Mouse (Mus musculus) lung, adult 2 months (tissue): Measurements from ENCODE around the gene Prl7c1. TPM values are rescaled to one million over a fixed set of nuclear protein-coding genes. Genes with fewer than 3 reads are reported as not detected.
"Not testable (repeated sequence)": the region's sequence is repeated elsewhere in the genome, so short reads cannot be mapped to it uniquely, and the experiment has no call there.

Experiments used
- DNase-seq: peaks from one replicate; pipeline ENCODE4 v3.0.0; 2022
- H3K4me1 ChIP-seq: fragments of 200-500 bp; 2 replicates; pipeline ENCODE4 v1.6.1; 2011; ENCODE audit warnings: low read length; ENCODE audit not compliant: control insufficient read depth, insufficient read depth
- H3K4me3 ChIP-seq: fragments of 200-500 bp; replicated peaks from 2 replicates; pipeline ENCODE3; 2011; ENCODE audit warnings: low read depth, mild to moderate bottlenecking, control low read depth, low read length; ENCODE audit errors: extremely low read depth
- CTCF ChIP-seq: fragments of 200-500 bp; IDR thresholded peaks from 2 replicates; pipeline ENCODE4 v1.5.1; 2011; ENCODE audit warnings: mild to moderate bottlenecking, low read length, control low read depth; ENCODE audit not compliant: insufficient read depth
- POLR2A ChIP-seq: fragments of 200-500 bp; IDR thresholded peaks from 2 replicates; pipeline ENCODE4 v1.6.1; 2011; ENCODE audit warnings: low read depth, mild to moderate bottlenecking, control low read depth, low read length, borderline replicate concordance; ENCODE audit errors: extremely low read depth
- WGBS: fragments of 180-500 bp; shearing (Covaris S2); methylation state at CpG from one replicate; pipeline ENCODE4 v1.1.7; 2018; 5-methylcytosine and 5-hydroxymethylcytosine counted together
- polyA plus RNA-seq: library from polyadenylated mRNA; depleted of rRNA; stranded (reverse); fragments of >200 nt; gene quantifications from 2 replicates; pipeline ENCODE4 v1.2.3, GENCODE M21; 2012; rRNA removed

Gene Prl7c1
- not detected in 2 replicates for polyA plus RNA-seq

DNA sequence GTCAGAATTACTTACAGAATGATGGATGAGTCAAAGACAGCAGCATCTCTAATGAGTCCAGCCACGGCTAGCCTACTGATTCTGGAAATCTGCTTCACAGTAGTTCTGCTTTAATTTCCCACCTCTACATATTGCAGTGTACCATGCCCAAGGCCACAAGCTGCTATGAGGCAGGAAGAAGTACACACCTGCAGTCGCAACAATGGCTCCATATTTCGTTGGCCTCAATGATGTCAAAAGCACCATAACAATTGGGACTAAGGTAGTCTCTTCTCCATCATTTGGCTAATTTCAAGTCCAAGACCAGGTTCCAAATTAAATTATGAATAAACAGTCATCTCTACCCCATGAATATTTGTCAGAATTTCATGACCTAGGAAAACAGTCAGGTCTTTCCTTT is at the start of gene Prl7c1:
Gene Prl7c1 (minus strand): TSS at position 101 of the 400 bp plus-strand sequence.
- not testable (repeated sequence) for H3K4me3 ChIP-seq, DNase-seq, H3K4me1 ChIP-seq
- 84% methylated on average over 3 of the region's 3 CpGs for WGBS

DNA sequence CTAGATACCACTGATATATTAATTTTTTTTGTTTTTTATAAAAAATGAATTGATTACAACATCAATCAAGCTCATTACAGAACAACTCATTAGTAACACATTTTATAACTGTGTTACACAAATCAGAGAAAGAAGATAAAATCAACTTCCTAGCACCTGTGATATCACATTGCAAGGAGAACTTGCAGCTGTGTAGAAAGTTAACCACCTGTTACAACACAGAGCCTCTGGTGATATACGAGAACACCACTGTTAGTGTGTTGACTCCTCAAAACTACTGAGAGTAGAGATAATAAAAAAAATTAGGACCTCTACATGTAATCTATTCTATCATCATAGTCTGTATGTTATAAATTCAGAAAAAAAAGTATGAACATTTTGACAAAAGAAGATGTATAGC is 22.2 kb upstream of the Prl7c1 start:
- Histone ChIP-seq H3K4me3 (no peak overlapping the region), H3K4me1 (no peaks in the 10 kb centered on the region)
- 80% methylated on average over 1 of the region's 1 CpGs for WGBS
- DNase-seq = no peak
- TF ChIP-seq CTCF = no peak

GRCm38 (mm10) chr13:27801354-27801753 is 20.8 kb upstream of the Prl7c1 start, which contains the start of gene Prl2a1:
Prl2a1 (plus strand) TSS chr13:27801654.
- H3K4me3 ChIP-seq = no peak within 1 kb of the TSS
- DNase-seq = no peak
- TF ChIP-seq POLR2A (no peak), CTCF (no peak)
- 83% methylated on average over 1 of the region's 1 CpGs for WGBS
- no peaks in the 10 kb centered on the region for H3K4me1 ChIP-seq

DNA sequence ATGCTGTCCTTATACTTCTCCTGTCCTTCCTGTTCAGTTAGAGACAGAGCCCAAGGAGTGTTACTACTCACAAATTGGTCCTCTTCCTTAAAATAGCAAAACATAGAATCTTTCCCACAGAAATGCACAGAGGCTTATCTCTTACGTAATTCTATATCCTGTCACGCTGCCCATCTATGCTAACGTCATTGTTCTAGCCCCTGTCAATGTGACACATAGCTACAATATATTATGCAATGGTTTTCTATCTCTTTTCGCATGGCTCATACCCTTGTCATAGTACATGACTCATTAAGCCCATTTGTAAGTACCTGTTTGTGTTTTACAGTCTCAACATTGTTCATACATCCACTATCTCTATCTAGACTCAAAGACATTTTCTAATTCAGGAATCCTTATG is 18.7 kb upstream of the Prl7c1 start:
- H3K4me1 ChIP-seq = no peaks in the 10 kb centered on the region
- DNase-seq = no peak
- 64% methylated on average over 4 of the region's 4 CpGs for WGBS
- no peak for TF ChIP-seq CTCF
- no peak for TF ChIP-seq POLR2A
- H3K4me3 ChIP-seq = no peak overlapping the region

GRCm38 (mm10) chr13:27734512-27735186 is 46.0 kb downstream of the Prl7c1 start:
- WGBS = 86% methylated on average over 10 of the region's 10 CpGs
- no peak for DNase-seq
- Histone ChIP-seq H3K4me1 (no peaks in the 10 kb centered on the region), H3K4me3 (no peak overlapping the region)
- no peak for TF ChIP-seq CTCF
- no peak for TF ChIP-seq POLR2A

DNA sequence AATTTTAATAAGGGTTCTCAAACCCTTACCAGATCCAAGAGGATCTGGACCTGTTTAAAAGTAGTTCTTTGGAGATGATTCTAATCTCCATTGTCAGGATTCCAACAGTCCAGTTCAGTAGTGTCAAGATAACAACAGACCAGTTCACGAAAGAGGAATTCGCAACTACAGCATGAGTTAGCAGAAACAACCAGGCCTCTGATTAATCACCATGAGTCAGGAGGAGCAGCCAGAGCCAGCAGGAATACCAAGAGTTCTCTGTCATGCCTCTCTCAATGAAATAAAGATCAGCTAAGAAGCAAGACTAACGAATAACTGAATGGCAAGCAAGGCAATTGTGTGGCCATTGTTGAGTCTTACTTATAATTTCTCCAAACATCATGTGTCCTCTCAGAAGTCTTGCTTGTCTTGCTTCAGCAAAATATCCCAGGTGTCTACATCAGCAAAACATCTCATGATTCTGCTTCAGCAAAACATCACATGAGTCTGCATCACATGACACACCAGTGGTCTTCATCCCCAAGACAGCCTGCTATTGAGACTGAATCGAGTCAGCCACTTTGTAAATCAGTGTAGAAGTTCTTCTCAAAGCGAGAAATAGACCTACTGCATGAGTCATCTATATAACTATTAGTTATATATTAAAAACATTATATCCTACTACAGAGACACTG is 50.2 kb downstream of the Prl7c1 start:
- WGBS = 73% methylated on average over 5 of the region's 5 CpGs
- not testable (repeated sequence) for H3K4me1 ChIP-seq, DNase-seq, H3K4me3 ChIP-seq

GRCm38 (mm10) chr13:27725057-27725456 is 55.5 kb downstream of the Prl7c1 start:
- H3K4me1 ChIP-seq, DNase-seq, H3K4me3 ChIP-seq: not testable (repeated sequence)
- 81% methylated on average over 3 of the region's 3 CpGs for WGBS

Other genes with a start within 250 kb of the Prl7c1 start
- not detected in 2 replicates for gene Prl8a9, start 216.2 kb downstream of the Prl7c1 start, polyA plus RNA-seq
- not detected in 2 replicates for gene Prl8a1, start 198.6 kb downstream of the Prl7c1 start, polyA plus RNA-seq
- not detected in 2 replicates for gene Prl7b1, start 170.2 kb downstream of the Prl7c1 start, polyA plus RNA-seq
- not detected in 2 replicates for gene Prl7a1, start 138.3 kb downstream of the Prl7c1 start, polyA plus RNA-seq
- not detected in 2 replicates for gene Prl7a2, start 112.8 kb downstream of the Prl7c1 start, polyA plus RNA-seq
- not detected in 2 replicates for gene Prl7d1, start 64.1 kb downstream of the Prl7c1 start, polyA plus RNA-seq
- not detected in 2 replicates for gene Prl2a1, start 20.9 kb upstream of the Prl7c1 start, polyA plus RNA-seq
- gene Prl2c1, start 68.5 kb upstream of the Prl7c1 start, polyA plus RNA-seq = not detected in 2 replicates
- gene Prl4a1, start 235.4 kb upstream of the Prl7c1 start, polyA plus RNA-seq = not detected in 2 replicates